Mouse (Mus musculus): ENCODE results near the gene Lrrn4. TPM values are rescaled to one million over a fixed set of nuclear protein-coding genes. Genes with fewer than 3 reads are reported as not detected.

Lrrn4 gene
- polyA plus RNA-seq, 1 experiment from 2014 or later = 13.7 TPM

Other genes with a start within 250 kb of the Lrrn4 start
- gene Shld1, start 194.0 kb downstream of the Lrrn4 start, polyA plus RNA-seq (2015; fragmentation: Nextera tagmentation; extraction: Ambion mirVana) = 12.1 and 13.6 TPM in 2 replicates
- gene Chgb, start 99.6 kb downstream of the Lrrn4 start, polyA plus RNA-seq (2015; fragmentation: Nextera tagmentation; extraction: Ambion mirVana) = 22.4 and 28.1 TPM in 2 replicates
- gene Trmt6, start 64.8 kb downstream of the Lrrn4 start, polyA plus RNA-seq (2015; fragmentation: Nextera tagmentation; extraction: Ambion mirVana) = 27.2 and 29.8 TPM in 2 replicates
- gene Mcm8, start 64.8 kb downstream of the Lrrn4 start, polyA plus RNA-seq (2015; fragmentation: Nextera tagmentation; extraction: Ambion mirVana) = 10.4 and 12.2 TPM in 2 replicates
- 30.8 and 35.9 TPM in 2 replicates for gene Crls1, start 34.2 kb downstream of the Lrrn4 start, polyA plus RNA-seq (2015; fragmentation: Nextera tagmentation; extraction: Ambion mirVana)
- 46.5 and 55.3 TPM in 2 replicates for gene Fermt1, start 65.0 kb upstream of the Lrrn4 start, polyA plus RNA-seq (2015; fragmentation: Nextera tagmentation; extraction: Ambion mirVana)